Mouse (Mus musculus): ENCODE results near the gene Pdss2. TPM values are rescaled to one million over a fixed set of nuclear protein-coding genes. Genes with fewer than 3 reads are reported as not detected.

The Pdss2 gene
- total RNA-seq, 1 experiment from 2014 or later: 18.2 TPM

GRCm38 (mm10) chr10:43479436-43480157 is 258.3 kb downstream of the Pdss2 start:
- ATAC-seq (replicated peaks in 1 of 2; ENCODE audit: insufficient read depth in 1 of 2, low FRiP score in 2 of 2, low TSS enrichment in 1 of 2, low read depth in 1 of 2, poor library complexity in 2 of 2, severe bottlenecking in 2 of 2): peak; percentile 86 to 90

- no peak for ATAC-seq (replicated peaks in 1 of 2; ENCODE audit: insufficient read depth in 1 of 2, low FRiP score in 2 of 2, low TSS enrichment in 1 of 2, low read depth in 1 of 2, poor library complexity in 2 of 2, severe bottlenecking in 2 of 2)
These were observed 259.1 kb downstream of the Pdss2 start for GRCm38 (mm10) chr10:43480227-43480849.

- no peak for ATAC-seq (replicated peaks in 1 of 2; ENCODE audit: insufficient read depth in 1 of 2, low FRiP score in 2 of 2, low TSS enrichment in 1 of 2, low read depth in 1 of 2, poor library complexity in 2 of 2, severe bottlenecking in 2 of 2)
These were observed 259.9 kb downstream of the Pdss2 start for GRCm38 (mm10) chr10:43481179-43481578.

GRCm38 (mm10) chr10:43482021-43482420 is 260.7 kb downstream of the Pdss2 start:
- ATAC-seq (replicated peaks in 1 of 2; ENCODE audit: insufficient read depth in 1 of 2, low FRiP score in 2 of 2, low TSS enrichment in 1 of 2, low read depth in 1 of 2, poor library complexity in 2 of 2, severe bottlenecking in 2 of 2): no peak

- ATAC-seq (replicated peaks in 1 of 2; ENCODE audit: insufficient read depth in 1 of 2, low FRiP score in 2 of 2, low TSS enrichment in 1 of 2, low read depth in 1 of 2, poor library complexity in 2 of 2, severe bottlenecking in 2 of 2): no peak
These were observed 262.2 kb downstream of the Pdss2 start for GRCm38 (mm10) chr10:43483426-43483995.

- ATAC-seq (replicated peaks in 1 of 2; ENCODE audit: insufficient read depth in 1 of 2, low FRiP score in 2 of 2, low TSS enrichment in 1 of 2, low read depth in 1 of 2, poor library complexity in 2 of 2, severe bottlenecking in 2 of 2): peak in 1 of 2 experiments; percentile 26; a peak in 1 of 4 replicates
These were observed 264.5 kb downstream of the Pdss2 start for GRCm38 (mm10) chr10:43485751-43486268.

- no peak for ATAC-seq (replicated peaks in 1 of 2; ENCODE audit: insufficient read depth in 1 of 2, low FRiP score in 2 of 2, low TSS enrichment in 1 of 2, low read depth in 1 of 2, poor library complexity in 2 of 2, severe bottlenecking in 2 of 2)
These were observed 266.2 kb downstream of the Pdss2 start for GRCm38 (mm10) chr10:43487441-43488010.

- ATAC-seq (replicated peaks in 1 of 2; ENCODE audit: insufficient read depth in 1 of 2, low FRiP score in 2 of 2, low TSS enrichment in 1 of 2, low read depth in 1 of 2, poor library complexity in 2 of 2, severe bottlenecking in 2 of 2): no peak
These were observed 267.0 kb downstream of the Pdss2 start for GRCm38 (mm10) chr10:43488258-43488657.

- no peak for ATAC-seq (replicated peaks in 1 of 2; ENCODE audit: insufficient read depth in 1 of 2, low FRiP score in 2 of 2, low TSS enrichment in 1 of 2, low read depth in 1 of 2, poor library complexity in 2 of 2, severe bottlenecking in 2 of 2)
These were observed 267.9 kb downstream of the Pdss2 start for GRCm38 (mm10) chr10:43489139-43489538.

- ATAC-seq (replicated peaks in 1 of 2; ENCODE audit: insufficient read depth in 1 of 2, low FRiP score in 2 of 2, low TSS enrichment in 1 of 2, low read depth in 1 of 2, poor library complexity in 2 of 2, severe bottlenecking in 2 of 2): no peak
These were observed 268.3 kb downstream of the Pdss2 start for GRCm38 (mm10) chr10:43489550-43489949.

GRCm38 (mm10) chr10:43490034-43490433 is 268.7 kb downstream of the Pdss2 start:
- ATAC-seq (replicated peaks in 1 of 2; ENCODE audit: insufficient read depth in 1 of 2, low FRiP score in 2 of 2, low TSS enrichment in 1 of 2, low read depth in 1 of 2, poor library complexity in 2 of 2, severe bottlenecking in 2 of 2): no peak

- no peak for ATAC-seq (replicated peaks in 1 of 2; ENCODE audit: insufficient read depth in 1 of 2, low FRiP score in 2 of 2, low TSS enrichment in 1 of 2, low read depth in 1 of 2, poor library complexity in 2 of 2, severe bottlenecking in 2 of 2)
These were observed 269.6 kb downstream of the Pdss2 start for GRCm38 (mm10) chr10:43490846-43491245.

- no peak for ATAC-seq (replicated peaks in 1 of 2; ENCODE audit: insufficient read depth in 1 of 2, low FRiP score in 2 of 2, low TSS enrichment in 1 of 2, low read depth in 1 of 2, poor library complexity in 2 of 2, severe bottlenecking in 2 of 2)
These were observed 281.3 kb downstream of the Pdss2 start for GRCm38 (mm10) chr10:43502599-43502998.

- no peak for ATAC-seq (replicated peaks in 1 of 2; ENCODE audit: insufficient read depth in 1 of 2, low FRiP score in 2 of 2, low TSS enrichment in 1 of 2, low read depth in 1 of 2, poor library complexity in 2 of 2, severe bottlenecking in 2 of 2)
These were observed 283.0 kb downstream of the Pdss2 start for GRCm38 (mm10) chr10:43504291-43504690.

- no peak for ATAC-seq (replicated peaks in 1 of 2; ENCODE audit: insufficient read depth in 1 of 2, low FRiP score in 2 of 2, low TSS enrichment in 1 of 2, low read depth in 1 of 2, poor library complexity in 2 of 2, severe bottlenecking in 2 of 2)
These were observed 285.8 kb downstream of the Pdss2 start for GRCm38 (mm10) chr10:43507051-43507450.

GRCm38 (mm10) chr10:43509228-43509627 is 287.9 kb downstream of the Pdss2 start:
- ATAC-seq (replicated peaks in 1 of 2; ENCODE audit: insufficient read depth in 1 of 2, low FRiP score in 2 of 2, low TSS enrichment in 1 of 2, low read depth in 1 of 2, poor library complexity in 2 of 2, severe bottlenecking in 2 of 2): no peak

GRCm38 (mm10) chr10:43512976-43513375 is 291.7 kb downstream of the Pdss2 start:
- ATAC-seq (replicated peaks in 1 of 2; ENCODE audit: insufficient read depth in 1 of 2, low FRiP score in 2 of 2, low TSS enrichment in 1 of 2, low read depth in 1 of 2, poor library complexity in 2 of 2, severe bottlenecking in 2 of 2): no peak
